Mouse (Mus musculus) spleen, postnatal 36 days (tissue): ENCODE measurements at regions not wholly inside any gene's neighbourhood (a gene's known extent, or its start where the extent isn't known, plus 50 kb on each side); places are given as distances from the start of the nearest gene placed in this dataset.

Experiments
- DNase-seq, 2 experiments: peaks; one replicate each; pipeline ENCODE4 v3.0.0; 2022; ENCODE audit warnings: low spot score in 2 of 2, mixed read lengths in 1 of 2

GRCm38 (mm10) chr8:15271793-15272587, 226.1 kb upstream of the BB014433 start:
- DNase-seq = no peak

GRCm38 (mm10) chr8:15270290-15270689, 224.4 kb upstream of the BB014433 start:
- no peak for DNase-seq

DNA sequence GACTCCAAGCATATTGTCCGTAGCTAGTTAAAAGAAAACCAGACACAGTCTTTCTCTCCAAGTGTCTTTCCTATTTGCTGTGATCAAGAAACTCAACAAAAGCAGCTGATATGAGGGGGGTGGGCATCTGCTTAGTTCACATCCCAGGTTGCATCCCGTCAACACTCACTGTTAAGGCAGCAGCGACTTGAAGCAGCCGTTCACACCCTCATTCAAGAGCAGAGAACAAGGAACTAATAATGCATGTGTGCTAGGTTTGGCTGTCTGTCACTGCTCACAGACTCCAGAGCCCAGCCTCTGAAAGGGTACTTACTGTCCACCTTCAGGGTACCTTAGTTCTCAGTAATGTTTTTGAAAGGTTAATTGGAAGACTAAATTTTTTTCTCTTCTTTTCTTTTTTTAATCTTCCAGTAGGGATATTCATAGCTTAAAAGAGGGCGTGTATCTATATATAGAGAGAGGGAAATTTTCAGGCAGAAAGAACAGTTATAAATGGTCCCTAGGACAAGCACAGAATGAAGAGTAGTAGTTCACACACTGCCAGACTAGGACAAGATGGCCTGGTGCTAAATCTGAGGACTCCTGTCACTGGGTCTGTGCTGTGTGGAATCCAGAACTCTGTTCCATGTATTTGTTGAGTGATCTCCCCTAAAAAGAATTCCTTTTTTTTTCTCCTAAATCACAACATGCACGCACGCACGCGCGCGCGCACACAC, 199.1 kb upstream of the BB014433 start:
- DNase-seq = no peak

DNA sequence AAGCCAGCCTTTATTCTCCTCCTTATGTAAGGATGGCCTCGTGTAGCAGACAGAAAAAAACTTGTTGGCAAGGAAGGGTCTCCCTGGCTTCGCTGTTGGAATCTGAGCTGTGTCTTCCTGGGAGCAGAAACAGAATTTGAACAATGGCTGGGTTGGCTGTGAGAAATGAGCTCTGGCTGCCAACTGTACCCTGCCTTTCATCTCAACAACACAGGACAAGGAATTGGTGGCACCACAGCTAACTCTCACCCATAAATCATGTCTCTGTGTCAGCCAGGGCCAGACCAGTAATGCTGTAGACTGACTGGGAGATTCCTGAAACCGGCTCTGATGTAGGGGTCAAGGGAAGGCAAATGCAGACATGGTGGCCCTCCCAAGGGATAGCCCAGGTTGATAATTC, 189.5 kb upstream of the BB014433 start:
- DNase-seq = no peak

DNA sequence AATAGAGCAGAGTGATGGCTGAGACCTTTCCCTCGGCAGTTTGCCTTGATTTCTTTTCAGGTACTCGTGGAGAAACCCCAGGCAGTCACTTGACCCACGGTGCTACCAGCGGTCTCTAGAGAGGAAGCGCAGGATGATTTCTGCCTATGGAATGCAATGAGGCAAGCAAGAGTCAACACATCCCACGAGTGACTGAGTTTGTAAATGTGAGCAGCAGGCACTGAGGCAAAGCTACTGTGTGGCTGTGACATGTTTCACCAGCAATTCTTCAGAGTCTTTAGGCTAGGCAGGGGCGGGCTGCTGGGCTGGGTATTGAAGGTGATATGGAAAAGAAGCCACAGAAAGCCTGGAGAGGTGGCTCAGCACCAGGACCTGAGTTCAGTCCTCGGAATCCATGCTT, 187.4 kb upstream of the BB014433 start:
- DNase-seq = no peak

- DNase-seq = no peak
These were observed 184.3 kb upstream of the BB014433 start for GRCm38 (mm10) chr8:15230217-15230616.

- no peak for DNase-seq
These were observed 175.5 kb upstream of the BB014433 start for GRCm38 (mm10) chr8:15221211-15221912.

- no peak for DNase-seq
These were observed 164.1 kb upstream of the BB014433 start for GRCm38 (mm10) chr8:15209856-15210521.

DNA sequence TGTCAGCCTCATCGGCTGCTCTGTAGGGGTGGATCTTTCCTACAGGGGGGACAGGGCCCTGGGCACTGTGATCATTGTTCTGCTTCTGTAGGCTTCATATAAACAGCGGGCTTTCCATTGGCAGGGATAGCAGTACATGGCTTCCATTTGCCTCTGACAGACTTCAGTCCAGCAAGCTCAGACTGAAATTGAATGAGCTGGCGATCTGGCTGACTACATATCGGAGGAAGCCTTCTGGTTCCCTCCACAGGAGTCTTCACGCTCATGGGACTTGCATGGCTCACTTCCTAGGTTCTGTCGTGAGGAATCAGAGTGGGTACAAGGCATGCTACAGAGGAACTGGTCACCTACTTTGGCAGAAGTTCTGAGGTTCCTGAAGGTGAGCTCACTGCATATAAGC, 155.7 kb upstream of the BB014433 start:
- DNase-seq = no peak

DNA sequence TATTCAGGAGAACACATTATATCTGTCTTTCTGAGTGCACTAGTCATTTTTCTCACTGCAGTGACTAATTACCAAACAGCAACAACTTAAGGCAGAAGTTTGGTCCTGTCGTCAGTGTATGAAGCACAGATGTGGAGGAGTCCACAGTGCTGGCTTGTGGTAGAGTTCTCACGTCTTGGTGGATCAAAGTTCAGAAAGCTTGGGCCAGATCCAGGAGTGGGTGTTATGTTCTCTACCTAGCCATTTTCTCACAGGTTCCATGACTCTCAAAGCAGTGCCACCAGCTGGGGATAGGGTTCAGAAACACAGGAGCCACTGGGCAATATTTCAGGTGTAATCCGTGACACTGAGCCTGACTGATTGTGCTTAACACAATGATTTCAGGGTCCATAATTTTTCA, 144.8 kb upstream of the BB014433 start:
- no peak for DNase-seq

- DNase-seq = no peak
These were observed 143.3 kb upstream of the BB014433 start for GRCm38 (mm10) chr8:15189079-15189612.
